Mouse (Mus musculus) common myeloid progenitor, adult 5-6 weeks (primary cell): ENCODE measurements around the gene Lrrc34. TPM values are rescaled to one million over a fixed set of nuclear protein-coding genes. Genes with fewer than 3 reads are reported as not detected.

Experiments
- ATAC-seq: replicated peaks from 2 replicates; pipeline ENCODE4 v1.8.0; 2016; ENCODE audit warnings: low read depth, mild to moderate bottlenecking, moderate TSS enrichment, inconsistent platforms; ENCODE audit not compliant: poor library complexity, severe bottlenecking
- total RNA-seq: library from RNA; stranded (forward); fragments of 200-1000, 187-1606 nt; gene quantifications from 2 replicates; pipeline ENCODE4 v1.2.3, GENCODE M21; 2017

The Lrrc34 gene
- total RNA-seq, result not detected in 2 replicates

DNA sequence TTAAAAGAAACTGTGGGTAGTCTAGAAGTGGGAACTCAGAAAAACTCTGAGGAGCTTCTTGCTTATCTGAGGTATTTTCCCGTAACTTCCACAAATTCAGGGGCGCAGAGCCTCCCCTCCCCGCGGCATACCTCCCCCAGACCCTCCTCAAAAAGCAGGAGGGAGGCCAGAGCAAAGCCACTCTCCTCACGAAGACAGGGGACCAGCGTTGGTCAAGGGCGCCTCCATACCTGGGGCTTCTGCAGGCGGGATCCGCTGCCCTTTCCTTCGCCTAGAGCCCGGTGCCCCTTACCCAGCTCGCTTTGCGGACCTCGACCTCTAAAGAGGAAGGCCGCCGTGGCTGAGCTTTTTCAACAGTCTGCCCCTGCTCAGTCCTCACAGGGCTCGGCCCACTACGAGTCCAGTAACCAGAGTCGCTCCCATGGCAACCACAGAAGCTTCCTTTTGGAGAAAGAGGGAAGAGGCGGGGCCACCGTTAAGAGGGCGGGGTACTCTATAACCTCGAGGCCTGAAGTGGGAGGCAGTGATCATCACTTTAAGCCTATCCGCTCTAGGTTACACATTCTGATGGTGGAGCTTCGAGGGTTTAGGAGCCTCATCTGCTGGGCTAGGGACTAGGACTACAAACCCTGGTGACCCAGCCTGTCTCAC, at the start of gene Lrrc34:
Gene Lrrc34 (minus strand): TSS at position 430 of the 651 bp plus-strand sequence.
- ATAC-seq, result peak; percentile 97

DNA sequence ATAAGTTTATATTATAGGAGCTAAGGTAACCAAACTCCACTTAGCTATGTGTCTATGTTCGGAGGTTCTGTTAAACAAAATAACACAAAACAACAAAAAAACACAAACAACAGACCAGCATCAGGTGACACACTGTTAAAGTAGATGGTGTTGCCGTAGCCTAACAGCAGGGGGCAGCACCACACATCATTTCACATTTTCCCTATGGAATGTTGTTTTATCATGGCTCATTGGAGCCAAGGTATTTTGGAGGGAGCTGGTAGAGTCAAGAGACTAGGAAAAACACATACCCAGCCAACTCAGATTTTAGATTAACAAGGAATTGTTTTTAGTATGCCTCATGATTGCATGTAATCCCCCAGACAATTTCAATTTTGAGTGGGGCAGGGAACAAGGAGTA, 48.7 kb upstream of the Lrrc34 start:
- ATAC-seq, result 0 out of 2 replicates have a peak, but pooled peaks have one; percentile 54

DNA sequence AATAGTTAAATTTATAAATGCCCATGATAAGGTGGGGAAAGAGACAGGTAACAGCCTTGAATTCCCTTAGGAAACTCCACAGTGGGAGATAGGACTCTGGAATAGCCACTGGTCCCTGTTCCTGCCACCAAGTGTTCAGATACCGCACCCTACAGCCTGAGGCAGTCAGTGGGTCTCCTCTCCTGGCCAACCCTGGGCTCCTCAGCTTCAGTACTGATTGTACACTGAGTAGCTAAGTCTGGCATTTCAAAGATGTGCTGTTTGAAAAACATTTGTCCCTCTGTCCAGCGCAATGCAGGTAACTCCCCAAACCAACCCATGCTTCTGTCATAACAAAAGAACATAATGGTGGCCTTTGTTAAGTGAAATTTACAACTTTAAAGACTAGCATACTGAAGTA, 48.0 kb upstream of the Lrrc34 start:
- ATAC-seq, result no peak

DNA sequence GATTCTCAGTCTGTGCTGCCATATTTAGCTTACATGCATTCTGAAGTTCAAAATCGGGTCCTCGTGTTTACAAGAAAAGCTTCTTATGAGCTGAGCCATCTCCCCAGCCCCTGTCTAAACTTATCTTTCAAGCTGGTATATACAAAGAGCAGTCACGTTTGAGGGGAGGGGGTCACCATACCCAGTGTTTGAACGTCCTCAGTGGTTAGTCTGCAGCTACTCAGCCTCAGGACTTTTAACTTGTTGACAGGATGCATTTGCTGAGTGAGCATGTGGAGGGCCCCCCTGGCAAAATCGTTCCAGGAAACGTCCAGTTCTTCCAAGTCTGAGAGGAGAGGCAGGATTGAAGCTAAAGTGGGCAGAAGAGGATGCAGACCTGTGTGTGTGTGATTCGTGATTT, 43.3 kb upstream of the Lrrc34 start:
- no peak for ATAC-seq

DNA sequence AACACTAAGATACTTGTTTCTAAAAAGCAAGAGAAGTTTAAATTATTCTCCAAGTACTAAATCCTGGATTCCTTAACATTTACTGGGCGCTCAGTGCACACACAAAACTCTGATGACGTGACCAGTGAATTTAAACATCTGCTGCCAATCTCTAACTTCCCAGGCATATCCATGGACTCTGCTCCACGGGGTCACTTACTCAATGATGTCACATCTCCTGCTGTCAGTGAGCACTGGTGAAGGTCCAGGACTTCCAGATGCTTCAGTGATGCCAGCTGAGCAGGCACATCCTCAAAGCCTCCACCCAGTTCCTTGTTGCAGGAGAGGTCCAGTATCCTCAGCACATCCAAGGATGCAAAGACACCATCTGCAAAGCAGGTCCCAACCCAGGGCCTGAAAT, 39.5 kb upstream of the Lrrc34 start:
- ATAC-seq, result no peak

DNA sequence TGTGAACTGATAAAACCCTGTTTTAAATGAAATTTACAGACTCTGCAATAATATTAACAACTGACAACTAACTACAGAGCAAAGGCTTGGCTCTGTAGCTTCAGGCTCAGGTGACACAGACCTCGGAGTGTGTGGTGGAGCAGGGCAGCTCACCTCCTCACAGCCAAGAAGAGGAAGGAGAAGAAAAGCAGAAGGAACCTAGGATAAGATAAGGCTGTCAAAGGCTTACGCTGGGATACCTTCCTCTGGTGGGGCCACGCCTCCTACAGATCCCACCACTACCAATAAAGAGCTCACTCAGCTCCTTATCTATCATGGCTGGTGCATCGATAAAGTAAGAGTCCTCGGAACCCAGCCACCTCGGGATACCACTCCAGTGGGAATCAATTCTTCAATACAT, 35.5 kb upstream of the Lrrc34 start:
- ATAC-seq, result peak; percentile 89

DNA sequence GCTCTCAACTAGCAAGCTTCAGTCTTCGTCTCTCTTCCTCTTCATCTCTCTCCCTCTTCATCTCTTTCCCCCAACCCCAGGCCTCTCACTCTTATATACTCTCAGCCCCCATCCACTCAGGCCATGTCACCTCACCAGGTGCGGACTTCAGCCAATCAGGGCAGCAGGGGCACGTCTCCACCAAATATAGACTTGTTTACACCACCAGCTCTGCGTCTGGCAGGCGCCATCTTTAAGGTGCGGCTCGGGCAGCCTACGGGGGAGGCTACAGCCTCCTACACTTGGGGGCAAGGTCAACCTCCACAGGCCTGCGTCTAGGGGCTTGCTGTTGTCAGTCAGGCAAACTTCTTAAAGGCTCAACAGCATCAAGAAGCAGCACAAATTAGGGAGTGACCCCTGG, 10.8 kb upstream of the Lrrc34 start:
- no peak for ATAC-seq

DNA sequence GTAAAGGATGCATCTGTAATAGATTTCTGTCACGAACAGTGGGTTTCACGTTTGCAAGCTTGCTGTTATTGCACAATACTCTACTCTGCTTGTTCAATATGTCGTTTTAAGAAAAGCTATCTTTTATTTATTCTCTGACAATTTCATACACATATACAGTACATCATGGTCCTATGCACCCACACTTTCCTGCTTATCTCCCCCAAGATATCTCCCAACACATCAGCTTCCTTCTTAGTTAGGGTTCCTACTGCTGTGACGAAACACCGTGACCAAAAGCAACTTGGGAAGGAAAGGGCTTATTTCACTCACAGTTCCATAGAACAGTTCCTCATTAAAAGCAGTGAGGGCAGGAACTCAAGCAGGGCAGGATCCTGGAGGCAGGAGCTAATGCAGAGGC, 8.3 kb upstream of the Lrrc34 start:
- no peak for ATAC-seq

DNA sequence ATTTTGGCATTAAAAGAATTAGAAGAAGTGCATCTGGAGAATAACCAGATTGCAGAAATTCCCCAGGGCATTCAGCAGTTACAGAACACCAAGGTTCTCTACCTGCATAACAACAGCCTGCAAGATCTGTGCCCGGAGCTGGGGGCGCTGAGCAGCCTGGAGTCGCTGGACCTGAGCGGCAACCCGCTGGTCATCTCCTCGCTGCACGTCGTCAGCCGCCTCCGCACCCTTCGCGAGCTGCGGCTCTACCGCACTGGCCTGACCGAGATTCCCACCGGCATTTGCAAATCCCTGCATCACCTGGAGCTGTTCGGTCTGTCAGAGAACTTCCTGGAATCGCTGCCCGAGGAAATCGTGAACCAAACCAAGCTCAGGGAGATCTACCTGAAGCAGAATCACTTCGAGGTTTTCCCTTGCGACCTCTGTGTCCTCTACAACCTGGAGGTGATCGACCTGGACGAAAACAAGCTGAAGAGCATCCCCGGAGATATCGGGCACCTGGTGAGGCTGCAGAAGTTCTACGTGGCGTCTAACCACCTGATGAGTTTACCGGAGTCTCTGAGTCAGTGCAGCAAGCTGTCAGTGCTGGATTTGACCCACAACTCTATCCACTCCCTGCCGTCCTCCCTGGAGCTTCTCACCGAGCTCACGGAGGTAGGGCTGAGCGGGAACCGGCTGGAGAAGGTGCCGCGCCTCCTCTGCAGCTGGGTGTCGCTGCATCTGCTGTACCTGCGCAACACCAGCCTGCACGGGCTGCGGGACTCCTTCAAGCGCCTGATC, 2.6 kb upstream of the Lrrc34 start:
- ATAC-seq, result peak; percentile 51

DNA sequence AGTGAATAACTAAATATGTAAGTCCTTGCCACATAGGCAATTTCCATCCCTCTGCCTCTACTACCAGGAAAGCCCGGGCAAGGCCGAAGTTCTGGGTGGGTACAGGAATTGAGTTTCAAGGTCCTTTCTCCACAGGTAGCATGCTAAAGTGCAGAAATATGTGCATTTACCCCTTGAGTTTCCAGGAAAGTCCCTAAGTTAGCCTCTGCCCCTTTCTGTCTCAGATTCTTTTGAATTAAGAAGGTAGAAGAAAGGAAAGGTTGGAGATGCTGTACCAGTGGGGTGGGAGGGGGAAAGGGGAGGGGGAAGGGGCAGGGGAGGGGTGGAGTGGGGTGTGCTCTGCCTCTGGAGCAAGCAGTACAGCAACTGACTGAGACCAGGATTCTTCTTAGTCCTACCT, 797 bp upstream of the Lrrc34 start:
- ATAC-seq, result no peak

DNA sequence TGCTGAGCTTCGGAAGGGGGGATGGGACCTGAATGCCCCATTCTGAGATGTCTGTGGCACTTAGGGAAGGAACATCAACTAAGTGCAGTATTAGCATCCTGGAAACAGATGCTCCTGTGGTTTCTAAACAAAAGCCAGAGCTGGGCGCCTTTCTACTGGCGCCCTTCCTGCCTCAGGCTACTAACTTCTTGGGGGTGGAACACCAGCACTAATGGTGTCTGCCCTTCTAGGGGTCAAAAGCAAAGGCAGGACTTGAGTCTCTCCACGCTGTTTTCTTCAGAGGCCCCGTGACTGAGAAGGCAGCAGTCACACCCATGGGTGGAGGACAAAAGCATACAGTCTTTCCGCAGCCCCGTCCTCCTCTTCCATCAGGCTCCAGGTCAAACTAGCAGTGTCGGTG, 908 bp downstream of the Lrrc34 start:
- ATAC-seq, result no peak

DNA sequence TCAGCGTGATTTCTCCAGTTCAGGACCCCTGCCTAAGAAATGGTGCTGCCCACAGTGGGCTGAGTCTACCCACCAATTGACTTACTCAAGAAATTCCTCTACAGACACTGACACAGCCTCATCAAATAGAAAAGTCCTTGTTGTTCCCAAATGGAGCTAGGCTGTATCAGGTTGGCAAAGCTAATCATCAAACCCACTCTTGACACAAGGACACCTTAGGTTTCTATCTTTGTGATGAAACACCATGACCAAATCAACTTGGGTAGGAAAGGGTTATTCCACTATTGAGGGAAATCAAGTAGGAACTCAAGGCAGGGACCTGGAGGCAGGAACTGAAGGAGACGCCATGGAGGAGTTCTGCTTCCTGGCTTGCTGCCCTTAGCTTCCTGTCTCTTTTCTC, 3.5 kb downstream of the Lrrc34 start, which contains the start of gene Lrriq4:
Gene Lrriq4 (plus strand): TSS at position 301 of the 400 bp plus-strand sequence.
- no peak for ATAC-seq

DNA sequence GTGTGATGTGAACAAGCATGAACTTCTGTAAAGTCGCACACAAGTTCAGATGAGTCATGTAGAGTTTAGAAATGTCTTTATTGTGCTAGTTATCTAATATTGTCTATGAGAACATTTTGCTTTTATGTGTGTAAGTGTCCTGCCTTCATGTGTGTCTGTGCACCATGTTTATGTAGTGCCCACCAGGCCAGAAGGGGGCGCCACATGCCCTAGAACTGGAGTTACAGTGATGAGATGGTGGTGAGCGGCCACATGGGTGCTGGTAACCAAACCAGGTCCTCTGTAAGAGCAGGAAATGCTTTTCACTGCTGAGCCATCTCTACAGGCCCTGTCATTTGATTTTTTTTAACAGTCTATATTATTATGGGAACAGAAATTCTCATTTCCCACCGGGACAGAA, 12.0 kb downstream of the Lrrc34 start:
- no peak for ATAC-seq

DNA sequence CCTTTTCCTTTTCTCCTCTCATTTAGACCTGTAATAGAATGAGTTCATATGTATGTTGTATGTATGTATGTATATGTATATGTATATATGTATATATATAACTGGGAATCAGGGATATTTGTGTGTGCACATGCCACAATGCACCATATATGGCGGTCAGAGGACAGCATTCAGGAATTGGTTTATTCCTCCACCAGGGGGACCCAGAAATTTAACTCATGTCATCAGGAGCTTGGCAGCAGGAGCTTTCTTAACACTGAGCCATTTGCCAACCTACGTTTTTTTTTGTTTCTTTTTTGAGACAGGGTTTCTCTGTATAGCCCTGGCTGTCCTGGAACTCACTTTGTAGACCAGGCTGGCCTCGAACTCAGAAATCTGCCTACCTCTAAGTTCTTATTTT, 14.0 kb downstream of the Lrrc34 start:
- 0 out of 2 replicates have a peak, but pooled peaks have one; percentile 60 for ATAC-seq

DNA sequence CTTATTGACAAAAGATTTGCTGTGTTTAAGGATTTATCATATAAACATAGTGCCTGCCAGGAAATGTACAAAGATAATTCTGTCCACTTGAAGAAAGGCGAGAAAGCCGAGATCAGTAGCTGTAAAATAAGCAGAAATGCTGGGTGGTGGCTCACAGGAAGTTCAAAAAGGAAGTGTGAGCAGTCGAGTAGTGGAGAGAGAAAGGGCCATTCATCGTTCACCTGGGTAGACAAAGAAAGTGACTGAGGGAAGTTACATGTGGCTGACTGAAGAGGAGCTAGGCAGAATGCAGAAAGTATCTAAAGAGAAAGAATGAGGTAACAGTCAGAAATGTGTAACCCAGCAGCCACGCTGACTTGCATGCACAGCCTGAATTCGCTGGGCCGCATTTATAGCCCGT, 27.5 kb downstream of the Lrrc34 start:
- peak; percentile 74 for ATAC-seq

DNA sequence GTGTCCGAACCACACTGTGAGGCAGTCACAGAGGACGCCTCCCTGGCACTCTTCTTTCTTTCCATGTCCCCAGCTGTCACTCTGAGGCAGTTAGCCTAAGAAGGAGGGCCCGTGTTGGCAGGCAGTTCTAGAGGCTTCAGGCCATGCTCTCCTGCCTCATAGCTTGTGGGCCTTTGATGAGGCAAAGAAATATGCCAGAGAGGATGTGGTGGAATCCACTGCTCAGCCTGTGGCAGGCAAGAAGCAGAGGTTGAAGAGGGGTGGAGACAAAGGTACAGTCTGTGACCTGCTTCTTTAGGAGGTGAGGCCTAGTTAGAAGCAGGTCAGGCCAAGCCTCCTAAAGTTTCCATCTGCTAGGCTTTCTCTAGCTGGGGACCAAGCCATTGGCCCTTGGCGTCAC, 36.7 kb downstream of the Lrrc34 start:
- no peak for ATAC-seq

DNA sequence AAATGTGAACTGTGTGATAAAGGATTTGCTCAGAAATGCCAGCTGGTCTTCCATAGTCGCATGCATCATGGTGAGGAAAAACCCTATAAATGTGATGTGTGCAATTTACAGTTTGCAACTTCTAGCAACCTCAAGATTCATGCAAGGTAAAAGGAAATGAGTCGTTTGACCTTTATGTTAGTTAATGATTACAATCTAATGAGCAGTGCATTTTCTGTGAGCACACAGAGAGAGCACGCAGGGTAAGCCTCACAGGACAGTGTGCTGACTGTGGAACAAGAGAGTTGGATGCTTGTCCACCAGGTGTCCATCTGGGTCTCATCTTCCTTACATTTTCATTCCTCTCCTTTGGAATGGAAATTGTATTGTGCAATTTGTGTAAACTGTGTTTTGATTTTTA, 38.7 kb downstream of the Lrrc34 start:
- ATAC-seq, result no peak

DNA sequence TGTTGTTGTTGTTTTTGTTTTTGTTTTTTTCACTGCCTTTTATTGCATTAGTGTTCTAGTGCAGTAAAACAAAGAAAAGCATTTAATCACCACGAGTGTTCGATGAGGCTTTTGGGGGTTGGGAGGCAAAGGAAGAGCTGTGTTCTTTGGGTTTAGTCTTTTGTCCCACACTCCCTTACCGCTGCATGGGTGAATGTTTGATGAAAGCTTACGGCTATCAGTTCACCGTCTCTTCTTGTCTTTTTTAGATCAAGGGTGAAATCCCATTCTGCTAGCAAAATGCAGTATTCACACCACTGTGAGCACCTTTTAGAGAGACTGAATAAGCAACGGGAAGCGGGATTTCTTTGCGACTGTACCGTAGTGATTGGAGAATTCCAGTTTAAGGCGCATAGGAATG, 44.4 kb downstream of the Lrrc34 start:
- ATAC-seq, result no peak

DNA sequence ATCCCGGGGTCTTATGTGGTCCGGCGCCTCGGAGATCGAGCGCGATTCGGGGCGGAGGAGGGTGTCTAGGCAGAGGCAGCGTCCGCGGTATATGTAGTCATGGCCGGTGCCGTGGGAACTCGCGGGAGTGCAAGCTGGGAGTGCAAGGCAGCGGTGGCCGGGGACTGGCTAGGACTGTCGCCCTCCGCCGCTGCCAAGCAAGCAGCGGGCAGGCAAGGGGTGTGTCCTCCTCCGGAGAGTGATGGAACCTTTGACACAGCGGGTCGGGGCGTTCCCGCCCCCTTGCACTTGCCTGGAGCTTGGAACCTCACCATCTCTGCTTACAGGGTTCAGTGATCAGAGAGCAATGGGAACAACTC, 45.0 kb downstream of the Lrrc34 start:
- peak; percentile 67 for ATAC-seq

DNA sequence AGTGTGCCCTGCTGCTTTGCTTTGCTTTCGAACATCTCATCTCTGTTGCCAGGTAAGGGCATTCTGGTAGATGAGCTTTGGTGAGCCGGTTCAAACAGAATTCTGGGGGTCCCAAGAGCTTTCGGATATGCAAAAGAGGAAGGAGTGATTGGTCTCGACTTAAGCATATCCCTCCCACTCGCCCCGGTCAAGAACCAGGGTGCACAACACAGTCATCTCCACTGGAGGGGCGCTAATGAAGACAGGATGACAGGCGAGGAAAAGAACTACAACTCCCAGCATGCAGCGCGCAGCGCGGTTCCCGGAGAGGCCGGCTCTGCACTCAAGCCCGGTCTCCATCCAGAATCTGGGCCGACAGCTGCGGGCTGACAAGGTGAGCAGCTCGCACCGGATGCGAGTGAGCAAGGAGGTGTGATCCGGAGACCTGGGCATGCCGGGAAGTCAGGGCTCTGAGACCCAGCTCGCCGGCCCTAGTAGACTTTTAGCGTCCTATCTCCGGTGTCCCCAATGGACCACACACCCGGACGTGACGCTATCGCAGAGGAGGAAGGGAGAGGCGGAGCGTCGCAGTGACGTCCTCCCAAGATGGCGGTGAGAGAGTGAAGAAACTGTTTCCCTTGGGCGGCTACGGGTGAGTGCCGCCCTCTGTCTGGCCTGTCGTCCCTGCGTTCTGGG, 45.5 kb downstream of the Lrrc34 start, which contains the start of gene Mynn:
Gene Mynn (plus strand): TSS at position 1 of the 675 bp plus-strand sequence.
- peak; percentile 82 for ATAC-seq

DNA sequence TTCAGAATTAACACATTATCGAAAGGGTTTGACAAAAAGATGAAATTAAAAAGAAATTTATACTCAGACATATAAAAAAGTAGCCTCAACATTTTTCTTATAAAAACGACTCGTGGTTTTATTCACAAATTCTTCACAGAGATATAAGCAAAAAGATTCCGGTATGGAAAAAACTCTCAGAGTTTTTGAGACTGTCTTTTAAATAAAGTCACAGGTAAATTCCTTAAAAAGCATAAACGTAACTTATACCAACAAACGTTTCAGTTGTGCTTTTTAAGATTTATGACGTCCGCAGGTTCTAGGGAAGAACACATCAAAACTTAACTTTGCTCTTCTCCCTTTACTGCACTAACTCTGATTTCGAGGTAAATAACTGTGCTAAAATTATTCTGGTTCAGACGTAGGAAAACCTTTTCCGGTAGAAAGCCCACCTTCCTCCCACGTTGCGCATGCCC, 46.0 kb downstream of the Lrrc34 start:
- no peak for ATAC-seq
